ENCODE assay signal across 29 mouse cellular contexts in the genomic region with DNA sequence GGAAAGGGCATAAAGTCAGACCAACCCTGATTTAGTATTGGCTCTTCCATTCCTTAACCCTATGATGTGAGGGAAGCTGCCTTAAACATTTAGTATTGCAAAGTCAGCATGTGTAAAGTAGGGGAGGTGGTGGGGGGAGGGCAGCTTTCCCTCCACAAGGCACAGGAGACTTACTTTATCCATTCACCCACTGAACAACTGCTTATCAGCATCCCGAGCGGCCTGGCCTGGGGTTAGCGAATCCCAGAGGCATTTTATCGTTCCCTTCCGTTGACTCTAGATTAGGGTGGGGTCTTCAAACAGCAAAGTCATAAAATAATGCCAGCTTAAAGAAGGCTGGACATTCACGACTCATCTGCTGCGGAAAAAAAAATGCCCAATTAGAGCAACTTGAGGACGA. TPM values are rescaled to one million over a fixed set of nuclear protein-coding genes. Genes with fewer than 3 reads are reported as not detected.
DNase-seq lines count a peak whose midpoint lies in the region; ATAC-seq lines count a peak whose summit lies in the region.
"Had no signal": no experiment of that assay in that cellular context is flagged by ENCODE, and none has a peak within 500 bp of the region (broad histone marks: within the 10 kb centered on the region; RNA-seq: fewer than 3 reads in every experiment).

No protein-coding gene starts in this region.

- no peak overlapping the region for H3K4me3 ChIP-seq in heart, embryonic 12.5 days
- H3K4me3 ChIP-seq: embryonic facial prominence, embryonic 12.5 days; erythroblast, embryonic 14.5 days; forebrain, embryonic 13.5 days; hindbrain, embryonic 10.5 days; kidney, embryonic 15.5 days; limb, embryonic 13.5 days; lung, embryonic 15.5 days; midbrain, embryonic 12.5 days had no signal

- H3K4me1 ChIP-seq in heart, embryonic 12.5 days (replicated peaks): peaks cover 67% of the 10 kb centered on the region

- H3K27me3 ChIP-seq in heart, embryonic 12.5 days (replicated peaks): no peaks in the 10 kb centered on the region
- H3K27me3 ChIP-seq: embryonic facial prominence, embryonic 12.5 days; forebrain, embryonic 13.5 days; kidney, embryonic 15.5 days; limb, embryonic 13.5 days; lung, embryonic 15.5 days had no signal

- no peaks in the 10 kb centered on the region for H3K9me3 ChIP-seq in heart, embryonic 12.5 days (replicated peaks)
- H3K9me3 ChIP-seq: embryonic facial prominence, embryonic 12.5 days; forebrain, embryonic 13.5 days; hindbrain, embryonic 10.5 days; kidney, embryonic 15.5 days; limb, embryonic 13.5 days; lung, embryonic 15.5 days; midbrain, embryonic 12.5 days had no signal

- no peaks in the 10 kb centered on the region for H3K36me3 ChIP-seq in heart, embryonic 12.5 days
- H3K36me3 ChIP-seq: embryonic facial prominence, embryonic 12.5 days; hindbrain, embryonic 10.5 days; kidney, embryonic 15.5 days; limb, embryonic 13.5 days; lung, embryonic 15.5 days; midbrain, embryonic 12.5 days had no signal

- H3K9ac ChIP-seq in heart, embryonic 12.5 days: no peak overlapping the region
- H3K9ac ChIP-seq: embryonic facial prominence, embryonic 12.5 days; forebrain, embryonic 13.5 days; kidney, embryonic 15.5 days; limb, embryonic 13.5 days; lung, embryonic 15.5 days; midbrain, embryonic 12.5 days had no signal

- no peak for ATAC-seq in heart, embryonic 12.5 days (ENCODE audit: insufficient number of reproducible peaks, low FRiP score)
- ATAC-seq: forebrain, embryonic 13.5 days; hindbrain, postnatal 0 days; intestine, postnatal 0 days had no signal

- no peak overlapping the region for H3K4me2 ChIP-seq in heart, embryonic 12.5 days
- H3K4me2 ChIP-seq: embryonic facial prominence, embryonic 12.5 days; forebrain, embryonic 13.5 days; kidney, embryonic 15.5 days; limb, embryonic 13.5 days; lung, embryonic 15.5 days; midbrain, embryonic 12.5 days had no signal

- 12% methylated on average over 8 of the region's 8 CpGs for WGBS in heart, embryonic 12.5 days

- peak; percentile 28 for DNase-seq in cerebellum, adult 11-12 months
- no peak for DNase-seq in cerebellum, adult 18-20 months
- no peak for DNase-seq in heart, postnatal 14 days
- peak; percentile 31 for DNase-seq in testis, postnatal 10 days (ENCODE audit: low spot score)
- DNase-seq in testis, postnatal 14 days (ENCODE audit: low spot score): no peak
- no peak for DNase-seq in ovary, adult 18-20 months (ENCODE audit: low spot score)
- no peak for DNase-seq in layer of hippocampus, adult 9-11 months
- DNase-seq: adrenal gland, postnatal 14 days; cerebellum, adult 8-10 months; gastrocnemius, postnatal 14 days; layer of hippocampus, postnatal 36 days; right cerebral cortex, postnatal 4 days had no signal

- intact Hi-C loops in heart, postnatal 14 days (cut with DNase I): no loop called here

- peak overlapping the region; percentile 80 for H3K27ac ChIP-seq in heart, embryonic 12.5 days (ENCODE audit: poor library complexity, severe bottlenecking)
- H3K27ac ChIP-seq: embryonic facial prominence, embryonic 12.5 days; forebrain, embryonic 13.5 days; hindbrain, postnatal 0 days; kidney, embryonic 15.5 days; limb, embryonic 13.5 days; lung, embryonic 15.5 days; macrophage; midbrain, embryonic 12.5 days had no signal

RNA-seq across cellular contexts. Expression of a gene that starts 15.6 kb away (rescaled TPM):
- 2.0 and 2.5 TPM in 2 replicates for polyA plus RNA-seq in heart, embryonic 12.5 days (2016; fragmentation: Nextera tagmentation; extraction: Ambion mirVana)
- total RNA-seq in heart, postnatal 14 days (2021): 1 to 10 TPM; 1.5 to 1.8 TPM
- total RNA-seq: monocyte, adult 5-6 weeks had no signal
- polyA plus RNA-seq: erythroblast, embryonic 14.5 days; macrophage had no signal

RNA-seq across cellular contexts. Expression of a gene that starts 19.0 kb away (rescaled TPM):
- 34.9 and 35.2 TPM in 2 replicates for polyA plus RNA-seq in heart, embryonic 12.5 days (2016; fragmentation: Nextera tagmentation; extraction: Ambion mirVana)
- 10 to 100 TPM; 64.1 to 67.6 TPM for total RNA-seq in heart, postnatal 14 days (2021)

RNA-seq across cellular contexts. Expression of a gene that starts 51.4 kb away (rescaled TPM):
- polyA plus RNA-seq in heart, embryonic 12.5 days (2016; fragmentation: Nextera tagmentation; extraction: Ambion mirVana): 0.35 TPM in 1 of 2 replicates, not detected in the other
- total RNA-seq in heart, postnatal 14 days (2021): not detected
- total RNA-seq: adrenal gland, postnatal 14 days; gastrocnemius, postnatal 14 days; hindbrain, postnatal 0 days; layer of hippocampus, postnatal 36 days; left cerebral cortex, postnatal 14 days; monocyte, adult 5-6 weeks had no signal
- polyA plus RNA-seq: brain, embryonic 14.5 days; embryonic facial prominence, embryonic 12.5 days; erythroblast, embryonic 14.5 days; forebrain, embryonic 13.5 days; frontal cortex, adult 2 months; hindbrain, embryonic 10.5 days; hindbrain, postnatal 0 days; kidney, embryonic 15.5 days; lung, embryonic 15.5 days; macrophage; neural tube, embryonic 11.5 days had no signal

Comparison
In these comparisons a context has a peak if more than half of its experiments do, and no peak if none do; other contexts are left out.
1. DNase-seq: peak in cerebellum, adult 11-12 months (single experiment) and testis, postnatal 10 days (single experiment); none in cerebellum, adult 18-20 months (0 of 2), heart, postnatal 14 days (0 of 2), testis, postnatal 14 days (single experiment), ovary, adult 18-20 months (single experiment) and layer of hippocampus, adult 9-11 months (single experiment).